Mouse (Mus musculus) embryonic facial prominence, embryonic 11.5 days (tissue): ENCODE data around the gene C2cd4c. TPM values are rescaled to one million over a fixed set of nuclear protein-coding genes. Genes with fewer than 3 reads are reported as not detected.

Experiments used
- polyA plus RNA-seq: library from polyadenylated mRNA; unstranded; fragments of >200 nt; fragmentation: Nextera tagmentation; extraction: Ambion mirVana; gene quantifications from 2 replicates; pipeline ENCODE4 v1.2.1, GENCODE M21; 2014

Gene C2cd4c
- polyA plus RNA-seq, 1 experiment from 2014 or later: 0.04 TPM

Other genes starting within 250 kb of the C2cd4c start
- not detected in 2 replicates for gene Vmn2r83, start 145.3 kb downstream of the C2cd4c start, polyA plus RNA-seq
- gene Plpp2, start 80.2 kb downstream of the C2cd4c start, polyA plus RNA-seq: 13.3 and 17.9 TPM in 2 replicates
- gene Mier2, start 58.8 kb downstream of the C2cd4c start, polyA plus RNA-seq: 39.4 and 41.7 TPM in 2 replicates
- gene Theg, start 26.7 kb downstream of the C2cd4c start, polyA plus RNA-seq: not detected in 2 replicates
- gene Shc2, start 23.9 kb upstream of the C2cd4c start, polyA plus RNA-seq: 9.8 and 10.5 TPM in 2 replicates
- gene Odf3l2, start 31.7 kb upstream of the C2cd4c start, polyA plus RNA-seq: not detected in 2 replicates
- gene Madcam1, start 50.5 kb upstream of the C2cd4c start, polyA plus RNA-seq: 3.9 and 5.5 TPM in 2 replicates
- gene Tpgs1, start 55.3 kb upstream of the C2cd4c start, polyA plus RNA-seq: 65.6 and 67.3 TPM in 2 replicates
- 150 and 157 TPM in 2 replicates for gene Cdc34, start 68.2 kb upstream of the C2cd4c start, polyA plus RNA-seq
- 0.77 TPM in 1 of 2 replicates, not detected in the other for gene Gzmm, start 75.0 kb upstream of the C2cd4c start, polyA plus RNA-seq
- gene Bsg, start 90.5 kb upstream of the C2cd4c start, polyA plus RNA-seq: 630 and 667 TPM in 2 replicates
- gene Hcn2, start 102.6 kb upstream of the C2cd4c start, polyA plus RNA-seq: 0.14 and 0.21 TPM in 2 replicates
- gene Polrmt, start 132.6 kb upstream of the C2cd4c start, polyA plus RNA-seq: 30.5 and 35.6 TPM in 2 replicates
- 0.25 and 0.38 TPM in 2 replicates for gene Fgf22, start 141.1 kb upstream of the C2cd4c start, polyA plus RNA-seq
- gene Rnf126, start 152.9 kb upstream of the C2cd4c start, polyA plus RNA-seq: 65.1 and 72.7 TPM in 2 replicates
- gene Fstl3, start 163.2 kb upstream of the C2cd4c start, polyA plus RNA-seq: 2.4 and 2.7 TPM in 2 replicates
- not detected in 2 replicates for gene Prss57, start 176.9 kb upstream of the C2cd4c start, polyA plus RNA-seq
- gene Palm, start 179.5 kb upstream of the C2cd4c start, polyA plus RNA-seq: 85.7 and 102 TPM in 2 replicates
- 0.39 and 0.82 TPM in 2 replicates for gene Misp, start 207.0 kb upstream of the C2cd4c start, polyA plus RNA-seq
- 237 and 257 TPM in 2 replicates for gene Ptbp1, start 240.4 kb upstream of the C2cd4c start, polyA plus RNA-seq